Comparison of ENCODE assay signal across 9 mouse cellular contexts in the genomic region with DNA sequence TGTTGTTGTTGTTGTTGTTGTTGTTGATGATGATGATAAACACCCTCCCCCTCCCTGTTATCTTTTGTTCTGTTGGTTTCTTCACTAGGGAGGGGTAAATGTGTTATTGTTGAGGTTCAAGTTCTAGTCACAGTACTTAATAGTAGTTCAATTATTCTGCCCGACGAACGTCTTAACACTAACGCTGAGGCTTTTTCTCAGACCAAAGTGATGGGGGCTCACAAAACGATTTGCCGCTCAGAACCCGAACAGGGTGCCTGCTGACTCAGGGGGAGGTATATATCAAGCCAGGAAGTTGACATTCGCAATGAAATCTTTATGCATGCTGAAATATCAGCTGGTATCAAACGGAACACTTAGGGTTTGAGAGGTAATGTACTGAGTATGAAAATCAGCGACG. TPM values are rescaled to one million over a fixed set of nuclear protein-coding genes. Genes with fewer than 3 reads are reported as not detected.
DNase-seq lines count a peak whose midpoint lies in the region; ATAC-seq lines count a peak whose summit lies in the region.
"Had no signal": no experiment of that assay in that cellular context is flagged by ENCODE, and none has a peak within 500 bp of the region (broad histone marks: within the 10 kb centered on the region; RNA-seq: fewer than 3 reads in every experiment).

No protein-coding gene starts in this region.

- H3K9me3 ChIP-seq in heart, embryonic 10.5 days, result no peaks in the 10 kb centered on the region
- H3K9me3 ChIP-seq in limb, embryonic 13.5 days, result peaks cover 9% of the 10 kb centered on the region; the same call in 1 of the 2 replicates

- intact Hi-C loops in heart, postnatal 36 days (cut with DNase I), result loop anchor here (1.0 to 2.0 kb wide), 2 partner anchors 27 to 41 kb away; partner anchors contain the start of gene Mrpl39

- peak overlapping the region; percentile 69 for H3K4me3 ChIP-seq in heart, embryonic 10.5 days
- peak overlapping the region; percentile 66 for H3K4me3 ChIP-seq in limb, embryonic 13.5 days

- no peaks in the 10 kb centered on the region for H3K36me3 ChIP-seq in heart, embryonic 10.5 days
- no peaks in the 10 kb centered on the region for H3K36me3 ChIP-seq in limb, embryonic 13.5 days

- no peak overlapping the region for H3K9ac ChIP-seq in limb, embryonic 13.5 days

- WGBS in heart, embryonic 10.5 days, result 38% methylated on average over 11 of the region's 11 CpGs
- 34% methylated on average over 11 of the region's 11 CpGs for WGBS in limb, embryonic 13.5 days

- no peaks in the 10 kb centered on the region; the same call in 1 of the 2 replicates for H3K27me3 ChIP-seq in heart, embryonic 10.5 days (ENCODE audit: insufficient read depth, poor library complexity, severe bottlenecking)
- peaks cover 32% of the 10 kb centered on the region for H3K27me3 ChIP-seq in limb, embryonic 13.5 days

- H3K27ac ChIP-seq in heart, embryonic 10.5 days, result no peak overlapping the region
- no peak overlapping the region for H3K27ac ChIP-seq in limb, embryonic 13.5 days
- H3K27ac ChIP-seq: macrophage had no signal

- peak overlapping the region; percentile 99 for H3K4me2 ChIP-seq in limb, embryonic 13.5 days (replicated peaks)

- no peak for DNase-seq in heart, embryonic 10.5 days (ENCODE audit: low spot score)
- no peak for DNase-seq in heart, postnatal 36 days
- peak; percentile 19 for DNase-seq in retina, embryonic 14.5 days (ENCODE audit: low spot score)
- DNase-seq in retina, postnatal 1 day, result no peak
- DNase-seq in right cerebral cortex, adult 18-20 months, result no peak
- no peak for DNase-seq in B cell, adult 2 months
- no peak for DNase-seq in ovary, postnatal 10 days (ENCODE audit: low spot score)

- H3K4me1 ChIP-seq in heart, embryonic 10.5 days, result 0 out of 2 replicates have a peak, but pooled peaks cover 7% of the 10 kb centered on the region
- peaks cover 10% of the 10 kb centered on the region for H3K4me1 ChIP-seq in limb, embryonic 13.5 days

- ATAC-seq in limb, embryonic 13.5 days (ENCODE audit: low FRiP score, low read depth), result no peak

RNA-seq across cellular contexts. Expression of gene Jam2, which starts 1.4 kb away (rescaled TPM):
- polyA plus RNA-seq in heart, embryonic 10.5 days (2016; fragmentation: Nextera tagmentation; extraction: Ambion mirVana), result 3.5 and 4.6 TPM in 2 replicates
- 10 to 100 TPM; 73.3 to 74.4 TPM for total RNA-seq in heart, postnatal 36 days (2021)
- 8.1 and 8.5 TPM in 2 replicates for polyA plus RNA-seq in limb, embryonic 13.5 days (2015; fragmentation: Nextera tagmentation; extraction: Ambion mirVana)
- polyA plus RNA-seq: macrophage had no signal

RNA-seq across cellular contexts. Expression of gene Mrpl39, which starts 39.8 kb away (rescaled TPM):
- 51.0 and 53.4 TPM in 2 replicates for polyA plus RNA-seq in heart, embryonic 10.5 days (2016; fragmentation: Nextera tagmentation; extraction: Ambion mirVana)
- 10 to 100 TPM; 39.5 to 45.6 TPM for total RNA-seq in heart, postnatal 36 days (2021)
- polyA plus RNA-seq in limb, embryonic 13.5 days (2015; fragmentation: Nextera tagmentation; extraction: Ambion mirVana), result 45.3 and 46.1 TPM in 2 replicates

RNA-seq across cellular contexts. Expression of gene Gabpa, which starts 59.4 kb away (rescaled TPM):
- polyA plus RNA-seq in heart, embryonic 10.5 days (2016; fragmentation: Nextera tagmentation; extraction: Ambion mirVana), result 38.4 and 45.6 TPM in 2 replicates
- total RNA-seq in heart, postnatal 36 days (2021), result 10 to 100 TPM; 37.0 to 47.7 TPM
- 30.9 and 33.8 TPM in 2 replicates for polyA plus RNA-seq in limb, embryonic 13.5 days (2015; fragmentation: Nextera tagmentation; extraction: Ambion mirVana)
